Mouse (Mus musculus) C2C12 (cell line): ENCODE data around the gene Schip1.

ENCODE experiments used
- CTCF ChIP-seq: IDR thresholded peaks from one replicate; pipeline ENCODE4 v1.5.1; 2011; ENCODE audit not compliant: control insufficient read depth, insufficient read depth, insufficient read length
- FOSL1 ChIP-seq: IDR thresholded peaks from one replicate; pipeline ENCODE4 v1.8.0; 2011; ENCODE audit warnings: mild to moderate bottlenecking, low read length; ENCODE audit not compliant: poor library complexity, insufficient read depth, severe bottlenecking
- MAX ChIP-seq: IDR thresholded peaks from one replicate; pipeline ENCODE4 v1.6.1; 2011; ENCODE audit warnings: mild to moderate bottlenecking, control low read depth
- MYOG ChIP-seq: IDR thresholded peaks from one replicate; pipeline ENCODE4 v1.6.1; 2011; ENCODE audit not compliant: control insufficient read depth, insufficient read length; ENCODE audit errors: extremely low read depth
- USF1 ChIP-seq: IDR thresholded peaks from one replicate; pipeline ENCODE4 v1.6.1; 2011; ENCODE audit warnings: low read depth, mild to moderate bottlenecking, control low read depth, moderate library complexity

- TF ChIP-seq MYOG (no peak), FOSL1 (no peak), CTCF (no peak), MAX (no peak), USF1 (no peak)
These were observed 553.1 kb downstream of the Schip1 start for GRCm38 (mm10) chr3:68617708-68618107.
